Mouse (Mus musculus) heart, postnatal 4 days (tissue): ENCODE measurements around the gene Sfrp5. TPM values are rescaled to one million over a fixed set of nuclear protein-coding genes. Genes with fewer than 3 reads are reported as not detected.

Experiments used
- total RNA-seq, 2 experiments: library from RNA; stranded (reverse); gene quantifications; 2 replicates each; pipeline ENCODE4 v1.2.3; 2021

The Sfrp5 gene
- total RNA-seq, 2 experiments from 2014 or later: 0.54 to 1.3 TPM

Other genes starting within 250 kb of the Sfrp5 start
- 10 to 100 TPM; 19.3 to 20.1 TPM for gene Mms19, start 221.1 kb downstream of the Sfrp5 start, total RNA-seq
- gene Ubtd1, start 220.5 kb downstream of the Sfrp5 start, total RNA-seq: 10 to 100 TPM; 26.4 to 28.3 TPM
- gene Ankrd2, start 166.3 kb downstream of the Sfrp5 start, total RNA-seq: under 1 TPM in 1 of 2 experiments, not detected in 1; 0.25 TPM
- gene Hoga1, start 156.6 kb downstream of the Sfrp5 start, total RNA-seq: 1 to 10 TPM; 2.5 to 2.8 TPM
- under 1 TPM; 0.26 to 0.50 TPM for gene 4933411K16Rik, start 150.0 kb downstream of the Sfrp5 start, total RNA-seq
- gene Morn4, start 115.9 kb downstream of the Sfrp5 start, total RNA-seq: 10 to 100 TPM in 1 of 2 experiments, 1 to 10 TPM in 1; 8.8 to 10.6 TPM
- 10 to 100 TPM; 16.7 to 19.5 TPM for gene Pi4k2a, start 111.8 kb downstream of the Sfrp5 start, total RNA-seq
- gene Avpi1, start 73.2 kb downstream of the Sfrp5 start, total RNA-seq: 10 to 100 TPM; 17.9 to 19.5 TPM
- gene Marveld1, start 54.9 kb downstream of the Sfrp5 start, total RNA-seq: 10 to 100 TPM; 37.3 to 40.7 TPM
- gene Zfyve27, start 38.3 kb downstream of the Sfrp5 start, total RNA-seq: 10 to 100 TPM; 28.4 to 32.4 TPM
- gene Golga7b, start 45.3 kb upstream of the Sfrp5 start, total RNA-seq: under 1 TPM; 0.45 to 0.54 TPM
- gene Crtac1, start 229.5 kb upstream of the Sfrp5 start, total RNA-seq: under 1 TPM; 0.29 to 0.52 TPM